Mouse (Mus musculus) embryonic fibroblast, embryonic 13.5 days (primary cell): ENCODE results near the gene Cfp.

ENCODE experiments used
- CTCF ChIP-seq: IDR thresholded peaks from 2 replicates; pipeline ENCODE4 v1.5.1; 2011; ENCODE audit warnings: mild to moderate bottlenecking, control low read depth, low read length, moderate library complexity, borderline replicate concordance; ENCODE audit not compliant: insufficient read depth
- POLR2A ChIP-seq: IDR thresholded peaks from 2 replicates; pipeline ENCODE4 v1.6.1; 2011; ENCODE audit warnings: low read depth, mild to moderate bottlenecking, control low read depth, low read length, moderate library complexity

GRCm38 (mm10) chrX:20929859-20930258 lies 1.5 kb downstream of the Cfp start:
- TF ChIP-seq CTCF (no peak), POLR2A (no peak)
